Mouse (Mus musculus) CD8-positive naive resting alpha-beta T cell, adult 2 months (primary cell): ENCODE measurements around the gene Ints6l.
"Not testable (repeated sequence)": the region's sequence is repeated elsewhere in the genome, so short reads cannot be mapped to it uniquely, and the experiment has no call there.

Source experiments
- DNase-seq, 2 experiments: peaks; one replicate each; pipeline ENCODE4 v3.0.0; 2022; ENCODE audit warnings: low read depth in 2 of 2, low spot score in 2 of 2

Ints6l gene

DNA sequence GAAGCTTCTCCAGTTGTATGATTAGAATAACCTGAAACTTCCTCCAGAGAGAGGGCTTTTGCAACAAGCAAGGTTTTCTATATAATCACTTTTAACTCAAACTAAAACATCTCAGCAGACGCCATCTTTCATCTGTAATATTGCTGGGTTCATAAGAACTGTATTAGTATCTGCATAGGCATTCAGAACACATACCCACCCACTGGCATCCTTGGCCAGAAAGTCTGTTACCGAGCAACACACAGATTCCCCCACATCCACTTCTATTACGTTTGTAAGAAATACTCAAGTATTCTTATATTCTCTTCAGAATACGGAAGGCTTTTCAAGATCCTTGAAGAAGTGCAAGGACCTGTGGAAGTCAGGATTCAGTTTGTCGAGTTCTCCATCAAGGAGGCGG, 69.8 kb downstream of the Ints6l start, which contains the start of gene Gm10477:
TSS of gene Gm10477 (plus strand) at position 301 of the 400 bp plus-strand sequence.
- DNase-seq: not testable (repeated sequence)

DNA sequence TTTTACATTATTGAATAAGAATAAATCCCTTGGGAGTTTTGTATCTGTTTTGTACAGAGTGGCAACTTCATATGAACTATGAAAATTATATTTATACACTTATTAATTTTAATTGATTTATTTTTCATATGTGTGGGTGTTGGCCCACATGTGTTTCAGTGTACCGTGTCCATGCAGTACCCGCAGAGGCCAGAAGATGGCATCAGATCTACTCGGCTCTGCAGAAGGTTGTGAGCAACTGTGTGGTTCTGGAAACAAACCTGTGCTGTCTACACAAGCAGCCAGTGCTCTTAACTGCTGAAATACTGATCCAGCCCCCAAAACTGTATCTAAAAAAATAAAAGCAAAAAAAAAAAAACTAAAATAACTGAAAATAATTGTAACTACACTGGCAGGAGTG, 76.6 kb downstream of the Ints6l start:
- DNase-seq: peak; percentile 3 to 40

DNA sequence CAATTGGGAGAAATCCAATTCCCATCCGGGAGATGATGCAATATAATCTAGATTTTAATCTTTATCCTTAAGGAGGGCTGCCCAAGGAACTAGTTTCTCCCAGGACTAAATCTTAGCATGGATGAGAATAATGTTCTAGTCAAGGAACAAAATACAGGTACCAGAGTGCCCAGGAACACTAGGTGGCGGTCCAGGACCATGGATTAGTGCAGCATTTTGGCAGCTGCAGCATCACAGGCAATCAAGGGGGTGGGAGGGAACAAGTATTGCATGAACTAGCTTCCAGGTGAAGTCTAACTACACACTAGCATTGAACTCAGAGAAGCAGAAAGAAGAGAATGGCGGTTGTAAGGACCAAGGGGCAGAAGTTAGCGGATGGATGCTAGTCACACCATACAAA, 82.5 kb downstream of the Ints6l start:
- DNase-seq: no peak

DNA sequence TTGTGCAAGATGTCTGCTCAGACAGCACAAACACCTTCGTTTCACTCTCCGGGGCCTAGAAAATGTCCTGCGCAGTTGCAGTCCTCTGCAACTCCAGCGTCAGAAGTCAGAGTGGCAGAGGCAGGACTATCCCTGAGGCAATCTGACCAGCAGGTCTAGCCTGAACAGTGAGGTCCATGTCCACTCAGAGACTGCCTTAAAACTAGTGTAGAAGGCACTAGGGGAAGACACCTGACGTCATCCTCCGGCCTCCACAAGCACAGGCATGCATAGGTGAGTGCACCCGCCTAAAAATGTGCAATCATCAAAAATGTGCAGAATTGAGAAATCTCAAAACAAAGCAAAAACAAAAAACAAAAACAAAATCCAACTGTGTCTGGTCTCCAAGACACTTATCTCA, 94.8 kb downstream of the Ints6l start, which contains the start of gene Gm648:
TSS of gene Gm648 (minus strand) at position 101 of the 400 bp plus-strand sequence.
- DNase-seq: no peak

DNA sequence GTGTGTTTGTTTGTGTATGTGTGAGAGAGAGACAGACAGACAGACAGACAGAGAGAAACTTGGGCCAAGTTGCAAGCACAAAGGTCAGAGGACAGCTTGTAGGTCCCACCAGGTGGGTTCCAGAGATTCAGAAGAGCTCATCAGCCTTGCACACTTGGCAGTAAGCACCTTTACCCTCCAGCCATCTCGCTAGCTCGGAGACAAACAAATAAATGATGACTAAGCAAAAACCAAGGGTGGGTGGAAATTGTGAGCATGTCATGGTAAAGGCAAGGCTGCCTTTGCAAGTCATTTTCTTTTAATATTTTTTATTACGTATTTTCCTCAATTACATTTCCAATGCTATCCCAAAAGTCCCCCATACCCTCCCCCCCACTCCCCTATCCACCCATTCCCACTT, 98.9 kb downstream of the Ints6l start:
- DNase-seq: no peak
